Mouse (Mus musculus) thymus, postnatal 36 days (tissue): ENCODE data around the gene Rbfox3.

Experiments used
- DNase-seq, 2 experiments: peaks; one replicate each; pipeline ENCODE4 v3.0.0; 2022; ENCODE audit warnings: mixed read lengths in 2 of 2

Gene Rbfox3

GRCm38 (mm10) chr11:118714601-118715524 is 196.5 kb downstream of the Rbfox3 start:
- DNase-seq, result no peak

GRCm38 (mm10) chr11:118712761-118713160 is 198.6 kb downstream of the Rbfox3 start:
- no peak for DNase-seq

- DNase-seq, result no peak
Observed at GRCm38 (mm10) chr11:118712058-118712457, 199.3 kb downstream of the Rbfox3 start.

GRCm38 (mm10) chr11:118710035-118710434 is 201.4 kb downstream of the Rbfox3 start:
- DNase-seq, result no peak

- DNase-seq, result peak in 1 of 2 experiments; percentile 6
Observed at GRCm38 (mm10) chr11:118696226-118696930, 215.0 kb downstream of the Rbfox3 start.

GRCm38 (mm10) chr11:118693276-118693675 is 218.1 kb downstream of the Rbfox3 start:
- no peak for DNase-seq

GRCm38 (mm10) chr11:118690262-118690661 is 221.1 kb downstream of the Rbfox3 start:
- no peak for DNase-seq

- DNase-seq, result no peak
Observed at GRCm38 (mm10) chr11:118685397-118685796, 226.0 kb downstream of the Rbfox3 start.

- DNase-seq, result no peak
Observed at GRCm38 (mm10) chr11:118684665-118685064, 226.7 kb downstream of the Rbfox3 start.

- no peak for DNase-seq
Observed at GRCm38 (mm10) chr11:118680699-118681098, 230.7 kb downstream of the Rbfox3 start.

- no peak for DNase-seq
Observed at GRCm38 (mm10) chr11:118679736-118680410, 231.5 kb downstream of the Rbfox3 start.

- no peak for DNase-seq
Observed at GRCm38 (mm10) chr11:118678515-118679104, 232.8 kb downstream of the Rbfox3 start.

GRCm38 (mm10) chr11:118677277-118677676 is 234.1 kb downstream of the Rbfox3 start:
- DNase-seq, result no peak

- DNase-seq, result no peak
Observed at GRCm38 (mm10) chr11:118676364-118676763, 235.0 kb downstream of the Rbfox3 start.

- DNase-seq, result no peak
Observed at GRCm38 (mm10) chr11:118671958-118672357, 239.4 kb downstream of the Rbfox3 start.

- no peak for DNase-seq
Observed at GRCm38 (mm10) chr11:118671216-118671615, 240.2 kb downstream of the Rbfox3 start.

- DNase-seq, result no peak
Observed at GRCm38 (mm10) chr11:118669820-118670219, 241.6 kb downstream of the Rbfox3 start.

- no peak for DNase-seq
Observed at GRCm38 (mm10) chr11:118668351-118668750, 243.0 kb downstream of the Rbfox3 start.

GRCm38 (mm10) chr11:118667946-118668345 is 243.5 kb downstream of the Rbfox3 start:
- DNase-seq, result no peak

GRCm38 (mm10) chr11:118666172-118666571 is 245.2 kb downstream of the Rbfox3 start:
- no peak for DNase-seq

- no peak for DNase-seq
Observed at GRCm38 (mm10) chr11:118663305-118663704, 248.1 kb downstream of the Rbfox3 start.

GRCm38 (mm10) chr11:118659305-118659704 is 252.1 kb downstream of the Rbfox3 start:
- peak; percentile 10 to 14 for DNase-seq

GRCm38 (mm10) chr11:118655833-118656232 is 255.6 kb downstream of the Rbfox3 start:
- no peak for DNase-seq
